Mouse (Mus musculus): ENCODE data around the gene Aqp12. TPM values are rescaled to one million over a fixed set of nuclear protein-coding genes. Genes with fewer than 3 reads are reported as not detected.

Gene Aqp12
- total RNA-seq, 2 experiments from 2014 or later = not detected

GRCm38 (mm10) chr1:93014460-93014859, 8.3 kb downstream of the Aqp12 start:
- DNase-seq (ENCODE audit: low spot score in 2 of 2) = peak; percentile 74 to 83

GRCm38 (mm10) chr1:93015136-93015535, 9.0 kb downstream of the Aqp12 start:
- no peak for DNase-seq (ENCODE audit: low spot score in 2 of 2)

- DNase-seq (ENCODE audit: low spot score in 2 of 2) = no peak
Observed at GRCm38 (mm10) chr1:93018716-93019115, 12.6 kb downstream of the Aqp12 start.

- no peak for DNase-seq (ENCODE audit: low spot score in 2 of 2)
Observed at GRCm38 (mm10) chr1:93020602-93021001, 14.5 kb downstream of the Aqp12 start.

GRCm38 (mm10) chr1:93026600-93026999, 20.5 kb downstream of the Aqp12 start:
- DNase-seq (ENCODE audit: low spot score in 2 of 2) = no peak

- no peak for DNase-seq (ENCODE audit: low spot score in 2 of 2)
Observed at GRCm38 (mm10) chr1:93029387-93029786, 23.3 kb downstream of the Aqp12 start.

- no peak for DNase-seq (ENCODE audit: low spot score in 2 of 2)
Observed at GRCm38 (mm10) chr1:93030060-93030459, 23.9 kb downstream of the Aqp12 start.

- peak; percentile 27 to 43 for DNase-seq (ENCODE audit: low spot score in 2 of 2)
Observed at GRCm38 (mm10) chr1:93031199-93031598, 25.1 kb downstream of the Aqp12 start.

- no peak for DNase-seq (ENCODE audit: low spot score in 2 of 2)
Observed at GRCm38 (mm10) chr1:93033989-93034388, 27.9 kb downstream of the Aqp12 start.

- no peak for DNase-seq (ENCODE audit: low spot score in 2 of 2)
Observed at GRCm38 (mm10) chr1:93035981-93036380, 29.8 kb downstream of the Aqp12 start.

GRCm38 (mm10) chr1:93046153-93046789, 40.1 kb downstream of the Aqp12 start:
- no peak for DNase-seq (ENCODE audit: low spot score in 2 of 2)

GRCm38 (mm10) chr1:93050071-93050470, 43.9 kb downstream of the Aqp12 start:
- DNase-seq (ENCODE audit: low spot score in 2 of 2) = no peak

GRCm38 (mm10) chr1:93051124-93051833, 45.1 kb downstream of the Aqp12 start:
- no peak for DNase-seq (ENCODE audit: low spot score in 2 of 2)

Other genes starting within 250 kb of the Aqp12 start
- 10 to 100 TPM; 81.6 to 86.5 TPM for gene Gpc1, start 174.7 kb upstream of the Aqp12 start, total RNA-seq (2021)
- gene Ankmy1, start 103.4 kb upstream of the Aqp12 start, total RNA-seq (2021) = under 1 TPM; 0.40 to 0.53 TPM
- gene Dusp28, start 99.4 kb upstream of the Aqp12 start, total RNA-seq (2021) = 10 to 100 TPM; 18.2 to 19.2 TPM
- 10 to 100 TPM; 30.2 to 34.4 TPM for gene Rnpepl1, start 95.6 kb upstream of the Aqp12 start, total RNA-seq (2021)
- 10 to 100 TPM; 40.1 to 40.7 TPM for gene Capn10, start 72.0 kb upstream of the Aqp12 start, total RNA-seq (2021)
- under 1 TPM in 1 of 2 experiments, not detected in 1; 0.33 TPM for gene Gpr35, start 55.5 kb upstream of the Aqp12 start, total RNA-seq (2021)
- gene Kif1a, start 95.6 kb downstream of the Aqp12 start, total RNA-seq (2021) = 100 to 1,000 TPM; 735 to 776 TPM
- not detected for gene Agxt, start 128.9 kb downstream of the Aqp12 start, total RNA-seq (2021)
- gene 2310007B03Rik, start 154.6 kb downstream of the Aqp12 start, total RNA-seq (2021) = not detected
- under 1 TPM; 0.07 to 0.16 TPM for gene Crocc2, start 162.4 kb downstream of the Aqp12 start, total RNA-seq (2021)
- 1 to 10 TPM; 7.8 to 8.2 TPM for gene Sned1, start 229.5 kb downstream of the Aqp12 start, total RNA-seq (2021)